Mouse (Mus musculus): ENCODE results near the gene Gm4981.
"Not testable (repeated sequence)": the region's sequence is repeated elsewhere in the genome, so short reads cannot be mapped to it uniquely, and the experiment has no call there.

Gene Gm4981

GRCm38 (mm10) chr10:58236613-58237012 lies at the start of gene Gm4981:
Gm4981 (minus strand) TSS chr10:58236701.
- no peak for DNase-seq (ENCODE audit: low spot score)

GRCm38 (mm10) chr10:58282238-58282637 lies 45.7 kb upstream of the Gm4981 start:
- no peak for DNase-seq (ENCODE audit: low spot score)

- peak; percentile 36 for DNase-seq (ENCODE audit: low spot score)
Measured at GRCm38 (mm10) chr10:58258466-58258865, 22.0 kb upstream of the Gm4981 start.

GRCm38 (mm10) chr10:58255954-58256353 lies 19.5 kb upstream of the Gm4981 start:
- DNase-seq (ENCODE audit: low spot score) = peak; percentile 36

- peak; percentile 99 for DNase-seq (ENCODE audit: low spot score)
Measured at GRCm38 (mm10) chr10:58255213-58255892, 18.9 kb upstream of the Gm4981 start, which contains the start of gene Gcc2. Gcc2 (plus strand) TSS chr10:58255497.

- peak; percentile 39 for DNase-seq (ENCODE audit: low spot score)
Measured at GRCm38 (mm10) chr10:58254635-58255175, 18.2 kb upstream of the Gm4981 start.

GRCm38 (mm10) chr10:58249535-58249934 lies 13.0 kb upstream of the Gm4981 start:
- no peak for DNase-seq (ENCODE audit: low spot score)

- DNase-seq (ENCODE audit: low spot score) = peak; percentile 63
Measured at GRCm38 (mm10) chr10:58238984-58239740, 2.7 kb upstream of the Gm4981 start.

GRCm38 (mm10) chr10:58234985-58235384 lies 1.5 kb downstream of the Gm4981 start:
- not testable (repeated sequence) for DNase-seq (ENCODE audit: low spot score)

- not testable (repeated sequence) for DNase-seq (ENCODE audit: low spot score)
Measured at GRCm38 (mm10) chr10:58233740-58234121, 2.8 kb downstream of the Gm4981 start.

- DNase-seq (ENCODE audit: low spot score) = not testable (repeated sequence)
Measured at GRCm38 (mm10) chr10:58233054-58233739, 3.3 kb downstream of the Gm4981 start.

GRCm38 (mm10) chr10:58232641-58232969 lies 3.9 kb downstream of the Gm4981 start, which contains the start of gene Duxf3:
Duxf3 (minus strand) TSS chr10:58232675.
- DNase-seq (ENCODE audit: low spot score) = not testable (repeated sequence)

- peak; percentile 72 for DNase-seq (ENCODE audit: low spot score)
Measured at GRCm38 (mm10) chr10:58231779-58232640, 4.5 kb downstream of the Gm4981 start.

GRCm38 (mm10) chr10:58231088-58231487 lies 5.4 kb downstream of the Gm4981 start:
- peak; percentile 53 for DNase-seq (ENCODE audit: low spot score)

GRCm38 (mm10) chr10:58230021-58230420 lies 6.5 kb downstream of the Gm4981 start:
- not testable (repeated sequence) for DNase-seq (ENCODE audit: low spot score)

- not testable (repeated sequence) for DNase-seq (ENCODE audit: low spot score)
Measured at GRCm38 (mm10) chr10:58227798-58228197, 8.7 kb downstream of the Gm4981 start.

GRCm38 (mm10) chr10:58226357-58226756 lies 10.1 kb downstream of the Gm4981 start:
- peak; percentile 67 for DNase-seq (ENCODE audit: low spot score)

GRCm38 (mm10) chr10:58224827-58225785 lies 11.4 kb downstream of the Gm4981 start, which contains the start of gene AW822073:
AW822073 (minus strand) TSS chr10:58224930.
- DNase-seq (ENCODE audit: low spot score) = peak; percentile 50

GRCm38 (mm10) chr10:58223972-58224805 lies 12.3 kb downstream of the Gm4981 start:
- peak; percentile 63 for DNase-seq (ENCODE audit: low spot score)

Data from MN1 (cell line).